ENCODE assay signal across 8 mouse cellular contexts in genomic region chr14:108911138-108911841, GRCm38 (mm10). TPM values are rescaled to one million over a fixed set of nuclear protein-coding genes. Genes with fewer than 3 reads are reported as not detected.
DNase-seq lines count a peak whose midpoint lies in the region; ATAC-seq lines count a peak whose summit lies in the region.

No protein-coding gene starts in this region.

- H3K4me2 ChIP-seq in liver, embryonic 11.5 days: peak overlapping the region; percentile 51
- peak overlapping the region; percentile 52 for H3K4me2 ChIP-seq in intestine, embryonic 14.5 days (ENCODE audit: low read length)
- peak overlapping the region; percentile 65 for H3K4me2 ChIP-seq in limb, embryonic 13.5 days (replicated peaks)

- peak; percentile 32 for DNase-seq in liver, embryonic 11.5 days (ENCODE audit: low spot score)
- no peak for DNase-seq in liver
- DNase-seq in embryonic facial prominence, embryonic 10.5 days (ENCODE audit: low spot score): peak; percentile 31
- peak; percentile 56 for DNase-seq in intestine, embryonic 14.5 days (ENCODE audit: low spot score)
- DNase-seq in right cerebral cortex, adult 2 months (ENCODE audit: low spot score in 2 of 2): peak; percentile 80 to 84
- no peak for DNase-seq in yolk sac, embryonic 10.5 days (ENCODE audit: low spot score)
- no peak for DNase-seq in thymus, postnatal 14 days

- H3K27ac ChIP-seq in liver, embryonic 11.5 days (ENCODE audit: low read depth, low read length): no peak overlapping the region
- H3K27ac ChIP-seq in embryonic facial prominence, embryonic 10.5 days (replicated peaks): no peak overlapping the region
- no peak overlapping the region for H3K27ac ChIP-seq in intestine, embryonic 14.5 days (ENCODE audit: low read depth)
- no peak overlapping the region for H3K27ac ChIP-seq in limb, embryonic 13.5 days

- no peak for ATAC-seq in liver, embryonic 11.5 days (replicated peaks; ENCODE audit: low FRiP score)
- peak; percentile 41; the same call in 1 of the 2 replicates for ATAC-seq in intestine, embryonic 14.5 days (replicated peaks; ENCODE audit: low FRiP score, low TSS enrichment, low read depth)
- no peak for ATAC-seq in limb, embryonic 13.5 days (ENCODE audit: low FRiP score, low read depth)

- no peaks in the 10 kb centered on the region for H3K9me3 ChIP-seq in liver, embryonic 11.5 days (ENCODE audit: control insufficient read depth, low read length)
- no peaks in the 10 kb centered on the region for H3K9me3 ChIP-seq in embryonic facial prominence, embryonic 10.5 days
- H3K9me3 ChIP-seq in intestine, embryonic 14.5 days (ENCODE audit: control insufficient read depth, low read length): no peaks in the 10 kb centered on the region
- H3K9me3 ChIP-seq in limb, embryonic 13.5 days: no peaks in the 10 kb centered on the region

- H3K4me3 ChIP-seq in liver, embryonic 11.5 days (ENCODE audit: low read depth, low read length): peak overlapping the region; percentile 14; the same call in 1 of the 2 replicates
- peak overlapping the region; percentile 58 for H3K4me3 ChIP-seq in embryonic facial prominence, embryonic 10.5 days
- peak overlapping the region; percentile 33 for H3K4me3 ChIP-seq in intestine, embryonic 14.5 days (ENCODE audit: low read depth, low read length)
- H3K4me3 ChIP-seq in limb, embryonic 13.5 days: peak overlapping the region; percentile 43

- no peaks in the 10 kb centered on the region for H3K4me1 ChIP-seq in liver, embryonic 11.5 days (replicated peaks; ENCODE audit: control insufficient read depth, insufficient read depth, low read length)
- H3K4me1 ChIP-seq in embryonic facial prominence, embryonic 10.5 days: peaks cover 39% of the 10 kb centered on the region
- H3K4me1 ChIP-seq in intestine, embryonic 14.5 days (replicated peaks; ENCODE audit: control insufficient read depth, insufficient read depth, low read length): peaks cover 6% of the 10 kb centered on the region; the same call in 1 of the 2 replicates
- peaks cover 32% of the 10 kb centered on the region for H3K4me1 ChIP-seq in limb, embryonic 13.5 days

- H3K9ac ChIP-seq in liver, embryonic 11.5 days (ENCODE audit: low read depth, low read length): no peak overlapping the region
- no peak overlapping the region for H3K9ac ChIP-seq in intestine, embryonic 14.5 days (ENCODE audit: low read length)
- 0 out of 2 replicates have a peak overlapping the region, but pooled peaks have one; percentile 5 for H3K9ac ChIP-seq in limb, embryonic 13.5 days

- H3K27me3 ChIP-seq in liver, embryonic 11.5 days (replicated peaks; ENCODE audit: control insufficient read depth, insufficient read depth, low read length): peaks cover 38% of the 10 kb centered on the region
- peaks cover 49% of the 10 kb centered on the region for H3K27me3 ChIP-seq in embryonic facial prominence, embryonic 10.5 days (replicated peaks; ENCODE audit: low read depth, poor library complexity, severe bottlenecking)
- H3K27me3 ChIP-seq in intestine, embryonic 14.5 days (replicated peaks; ENCODE audit: control insufficient read depth, insufficient read depth, low read length): peaks cover 39% of the 10 kb centered on the region
- H3K27me3 ChIP-seq in limb, embryonic 13.5 days: peaks cover 53% of the 10 kb centered on the region

- 3% methylated on average over 24 of the region's 24 CpGs for WGBS in liver, embryonic 11.5 days
- WGBS in embryonic facial prominence, embryonic 10.5 days: 1% methylated on average over 24 of the region's 24 CpGs
- WGBS in intestine, embryonic 14.5 days: 1% methylated on average over 24 of the region's 24 CpGs
- WGBS in limb, embryonic 13.5 days: 2% methylated on average over 24 of the region's 24 CpGs

- H3K36me3 ChIP-seq in liver, embryonic 11.5 days (ENCODE audit: control insufficient read depth, insufficient read depth, low read length): no peaks in the 10 kb centered on the region
- H3K36me3 ChIP-seq in embryonic facial prominence, embryonic 10.5 days (replicated peaks): no peaks in the 10 kb centered on the region
- no peaks in the 10 kb centered on the region for H3K36me3 ChIP-seq in intestine, embryonic 14.5 days (ENCODE audit: control insufficient read depth, insufficient read depth, low read length)
- no peaks in the 10 kb centered on the region for H3K36me3 ChIP-seq in limb, embryonic 13.5 days

RNA-seq across cellular contexts. Expression of gene Slitrk1, which starts 2.7 kb away (rescaled TPM):
- polyA plus RNA-seq in liver, embryonic 11.5 days (2014; fragmentation: Nextera tagmentation; extraction: Ambion mirVana): 0.39 and 0.43 TPM in 2 replicates
- polyA plus RNA-seq in embryonic facial prominence, embryonic 10.5 days (2016; fragmentation: Nextera tagmentation; extraction: Ambion mirVana): 0.89 and 1.1 TPM in 2 replicates
- polyA plus RNA-seq in intestine, embryonic 14.5 days (2014; fragmentation: Nextera tagmentation; extraction: Ambion mirVana): 1.3 and 1.4 TPM in 2 replicates
- polyA plus RNA-seq in limb, embryonic 13.5 days (2015; fragmentation: Nextera tagmentation; extraction: Ambion mirVana): 4.3 and 4.6 TPM in 2 replicates

Comparison
In these comparisons a context has a peak if more than half of its experiments do, and no peak if none do; other contexts are left out.
1. DNase-seq: peak in liver, embryonic 11.5 days (single experiment), embryonic facial prominence, embryonic 10.5 days (single experiment), intestine, embryonic 14.5 days (single experiment) and right cerebral cortex, adult 2 months (2 of 2); none in liver (single experiment), yolk sac, embryonic 10.5 days (single experiment) and thymus, postnatal 14 days (single experiment).
2. Peak in every context shown above with its lines, with median percentiles within 50 percentile points of each other: H3K4me2 ChIP-seq and H3K4me3 ChIP-seq.